Mouse (Mus musculus) heart, adult 2 months (tissue): ENCODE measurements around the gene Stambpl1. TPM values are rescaled to one million over a fixed set of nuclear protein-coding genes. Genes with fewer than 3 reads are reported as not detected.
"Not testable (repeated sequence)": the region's sequence is repeated elsewhere in the genome, so short reads cannot be mapped to it uniquely, and the experiment has no call there.

ENCODE experiments used
- DNase-seq, 2 experiments: peaks; one replicate each; pipeline ENCODE4 v3.0.0; 2021
- H3K27ac ChIP-seq: fragments of 200-600 bp; 2 replicates; pipeline ENCODE4 v1.8.1; 2022
- H3K27me3 ChIP-seq: fragments of 200-500 bp; 2 replicates; pipeline ENCODE4 v1.6.1; 2012; ENCODE audit warnings: mild to moderate bottlenecking, low read length, inconsistent platforms, mixed read lengths; ENCODE audit not compliant: control insufficient read depth, insufficient read depth
- H3K36me3 ChIP-seq: fragments of 200-500 bp; 2 replicates; pipeline ENCODE4 v1.6.1; 2012; ENCODE audit warnings: low read length, inconsistent platforms; ENCODE audit not compliant: control insufficient read depth, insufficient read depth
- H3K4me1 ChIP-seq: fragments of 200-500 bp; 2 replicates; pipeline ENCODE4 v1.6.1; 2011; ENCODE audit warnings: low read length; ENCODE audit not compliant: control insufficient read depth, insufficient read depth
- H3K4me3 ChIP-seq: fragments of 200-600 bp; 2 replicates; pipeline ENCODE4 v1.8.1; 2022
- H3K79me2 ChIP-seq: fragments of 200-500 bp; replicated peaks from 2 replicates; pipeline ENCODE4 v1.6.1; 2012; ENCODE audit warnings: mild to moderate bottlenecking, inconsistent platforms, low read length, moderate library complexity, mixed read lengths; ENCODE audit not compliant: control insufficient read depth, insufficient read depth
- H3K9ac ChIP-seq: fragments of 200-500 bp; 2 replicates; pipeline ENCODE4 v1.6.1; 2012; ENCODE audit warnings: low read depth, mild to moderate bottlenecking, control low read depth, inconsistent platforms, low read length, mixed read lengths
- CTCF ChIP-seq: fragments of 200-600 bp; IDR thresholded peaks from 2 replicates; pipeline ENCODE4 v1.8.1; 2022; ENCODE audit warnings: antibody characterized with exemption, mild to moderate bottlenecking, moderate library complexity
- EP300 ChIP-seq: fragments of 200-500 bp; IDR thresholded peaks from 2 replicates; pipeline ENCODE4 v1.6.1; 2011; ENCODE audit warnings: low read depth, low read length, control low read depth; ENCODE audit not compliant: insufficient read depth
- POLR2A ChIP-seq: fragments of 200-500 bp; IDR thresholded peaks from 2 replicates; pipeline ENCODE4 v1.6.1; 2011; ENCODE audit warnings: mild to moderate bottlenecking, low read depth, low read length, control low read depth; ENCODE audit not compliant: insufficient read depth
- WGBS: fragments of 180-500 bp; shearing (Covaris S2); methylation state at CpG from one replicate; pipeline ENCODE4 v1.1.7; 2018; 5-methylcytosine and 5-hydroxymethylcytosine counted together
- intact Hi-C: fragments of 180-260 bp; cut with DNase I; formaldehyde crosslinking; loops from one replicate; pipeline ENCODE4 v1.15.1; 2025
- polyA plus RNA-seq: library from polyadenylated mRNA; depleted of rRNA; stranded (reverse); fragments of >200 nt; gene quantifications from 2 replicates; pipeline ENCODE4 v1.2.3, GENCODE M21; 2012
- total RNA-seq, 2 experiments: library from RNA; stranded (reverse); gene quantifications; 2 replicates each; pipeline ENCODE4 v1.2.3; 2021

Stambpl1 gene
- total and polyA plus RNA-seq, 3 experiments: 3.0 to 3.6 (median 3.5) TPM

GRCm38 (mm10) chr19:34202668-34203067 is 10.6 kb downstream of the Stambpl1 start:
- no peaks in the 10 kb centered on the region for H3K36me3 ChIP-seq
- H3K4me1 ChIP-seq: peaks cover 2% of the 10 kb centered on the region
- intact Hi-C loops: no loop called here
- no peak for TF ChIP-seq EP300
- no peak for TF ChIP-seq CTCF
- no peaks in the 10 kb centered on the region for H3K27me3 ChIP-seq
- no peak overlapping the region for H3K27ac ChIP-seq
- WGBS: 94% methylated on average over 2 of the region's 2 CpGs
- no peak overlapping the region for H3K4me3 ChIP-seq
- no peak overlapping the region for H3K9ac ChIP-seq
- no peaks in the 10 kb centered on the region for H3K79me2 ChIP-seq
- DNase-seq: no peak

- DNase-seq, H3K36me3 ChIP-seq, H3K9ac ChIP-seq, H3K27me3 ChIP-seq, H3K79me2 ChIP-seq, H3K4me3 ChIP-seq, H3K27ac ChIP-seq, intact Hi-C loops, H3K4me1 ChIP-seq: not testable (repeated sequence)
- WGBS: 77% methylated on average over 4 of the region's 4 CpGs
Observed at GRCm38 (mm10) chr19:34206128-34206527, 14.1 kb downstream of the Stambpl1 start.

DNA sequence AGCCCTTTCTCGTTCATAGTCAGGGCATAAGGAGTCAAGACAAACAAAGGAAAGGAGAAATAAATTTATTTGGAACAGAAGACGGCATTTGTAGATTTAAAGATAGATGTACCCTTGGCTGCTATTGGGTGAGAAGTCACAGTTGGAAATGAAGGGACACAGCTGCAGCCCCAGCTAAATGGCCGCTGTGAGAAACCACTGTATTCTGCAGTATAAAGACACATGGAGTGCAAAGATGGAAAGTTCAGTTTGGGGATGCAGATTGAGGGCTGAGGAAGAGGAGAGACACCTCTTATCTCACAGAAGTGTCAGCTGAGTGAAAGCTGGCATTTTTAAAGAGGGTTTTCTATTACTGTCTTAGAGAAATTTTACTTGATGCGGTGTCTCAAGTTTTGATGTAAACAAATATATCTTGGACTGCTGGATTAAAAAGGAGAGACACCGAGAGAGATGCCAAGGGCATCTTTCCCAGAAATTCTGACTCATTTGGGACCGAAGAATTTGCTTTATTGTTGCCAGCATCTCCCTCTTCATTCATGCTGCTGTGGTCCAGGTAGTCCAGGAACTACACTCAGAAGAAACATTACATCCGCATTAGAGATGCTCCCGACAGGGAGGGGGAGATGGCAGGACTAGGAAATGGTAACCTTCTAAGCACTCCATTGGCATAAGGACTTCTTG is 14.9 kb downstream of the Stambpl1 start:
- TF ChIP-seq CTCF: no peak
- no peak for TF ChIP-seq POLR2A
- no peak for TF ChIP-seq EP300
- Histone ChIP-seq H3K4me3 (no peak overlapping the region), H3K27ac (no peak overlapping the region), H3K9ac (no peak overlapping the region), H3K36me3 (no peaks in the 10 kb centered on the region), H3K79me2 (no peaks in the 10 kb centered on the region), H3K27me3 (no peaks in the 10 kb centered on the region), H3K4me1 (peaks cover 2% of the 10 kb centered on the region)
- WGBS: 72% methylated on average over 8 of the region's 8 CpGs
- DNase-seq: no peak
- intact Hi-C loops: no loop called here

- TF ChIP-seq CTCF: no peak
- no peak for TF ChIP-seq POLR2A
- TF ChIP-seq EP300: no peak
Observed at GRCm38 (mm10) chr19:34209031-34209430, 17.0 kb downstream of the Stambpl1 start.

DNA sequence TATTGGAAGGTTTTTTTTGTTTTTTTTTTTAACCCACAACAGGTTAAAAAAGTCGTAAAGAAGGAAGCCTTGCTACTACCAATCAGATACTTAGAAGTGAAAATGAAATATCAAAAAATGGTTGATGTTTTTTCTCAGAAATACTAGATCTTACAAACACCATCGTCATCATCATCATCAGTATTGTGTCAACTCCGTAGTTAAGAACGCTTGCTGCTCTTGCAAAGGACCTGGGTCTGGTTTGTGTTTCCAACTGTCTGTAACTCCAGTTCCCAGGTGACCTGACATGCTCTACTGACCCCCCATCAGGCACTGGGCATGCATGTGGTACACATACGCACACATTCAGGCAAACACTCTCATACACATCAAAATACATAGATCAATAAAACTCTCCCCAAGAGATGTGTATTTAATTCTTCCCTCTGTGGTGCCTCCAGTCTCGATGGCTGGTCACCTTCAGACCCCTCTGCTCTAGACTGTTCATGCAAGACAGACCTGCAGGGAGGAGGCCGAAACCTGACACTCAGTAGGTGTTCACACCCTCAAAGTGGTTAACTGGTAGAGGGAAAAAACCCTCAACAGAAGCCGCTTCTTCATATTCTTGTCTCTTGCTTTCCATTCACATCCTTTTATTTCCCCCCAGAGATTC is 18.0 kb downstream of the Stambpl1 start:
- WGBS: 90% methylated on average over 8 of the region's 8 CpGs
- H3K27ac ChIP-seq: no peak overlapping the region
- TF ChIP-seq POLR2A (no peak), EP300 (no peak), CTCF (no peak)
- H3K4me1 ChIP-seq: peaks cover 3% of the 10 kb centered on the region
- no peak overlapping the region for H3K4me3 ChIP-seq
- intact Hi-C loops: no loop called here
- no peaks in the 10 kb centered on the region for H3K79me2 ChIP-seq
- H3K36me3 ChIP-seq: no peaks in the 10 kb centered on the region
- no peak for DNase-seq
- H3K27me3 ChIP-seq: no peaks in the 10 kb centered on the region
- H3K9ac ChIP-seq: no peak overlapping the region

More at GRCm38 (mm10) chr19:34209031-34209430, 17.0 kb downstream of the Stambpl1 start:
- no peak for DNase-seq
- H3K79me2 ChIP-seq: no peaks in the 10 kb centered on the region
- no peaks in the 10 kb centered on the region for H3K36me3 ChIP-seq
- intact Hi-C loops: no loop called here
- H3K4me3 ChIP-seq: no peak overlapping the region
- H3K27me3 ChIP-seq: no peaks in the 10 kb centered on the region
- 70% methylated on average over 3 of the region's 3 CpGs for WGBS
- no peak overlapping the region for H3K9ac ChIP-seq
- H3K27ac ChIP-seq: no peak overlapping the region
- H3K4me1 ChIP-seq: peaks cover 2% of the 10 kb centered on the region

- TF ChIP-seq EP300 (no peak), CTCF (no peak), POLR2A (no peak)
- H3K36me3 ChIP-seq: no peaks in the 10 kb centered on the region
- H3K9ac ChIP-seq: no peak overlapping the region
- H3K27ac ChIP-seq: no peak overlapping the region
- intact Hi-C loops: no loop called here
- 60% methylated on average over 2 of the region's 2 CpGs for WGBS
- no peaks in the 10 kb centered on the region for H3K79me2 ChIP-seq
- H3K4me1 ChIP-seq: peaks cover 3% of the 10 kb centered on the region
- DNase-seq: no peak
- no peak overlapping the region for H3K4me3 ChIP-seq
- no peaks in the 10 kb centered on the region for H3K27me3 ChIP-seq
Observed at GRCm38 (mm10) chr19:34210841-34211240, 18.8 kb downstream of the Stambpl1 start.
